Mouse (Mus musculus) embryonic facial prominence, embryonic 14.5 days (tissue): ENCODE measurements around the gene Snrpd3. TPM values are rescaled to one million over a fixed set of nuclear protein-coding genes. Genes with fewer than 3 reads are reported as not detected.
"Not testable (repeated sequence)": the region's sequence is repeated elsewhere in the genome, so short reads cannot be mapped to it uniquely, and the experiment has no call there.

Experiments used
- ATAC-seq: fragments of 200-750 bp; cut with Nextera tagmentation; 2 replicates; pipeline ENCODE4 v1.8.0; 2017; ENCODE audit warnings: low read depth, moderate number of reproducible peaks, moderate TSS enrichment
- DNase-seq: peaks from one replicate; pipeline ENCODE4 v3.0.0-alpha.2; 2015; ENCODE audit warnings: low spot score
- H3K27ac ChIP-seq: fragments of 300-500 bp; sonication (generic); replicated peaks from 2 replicates; pipeline ENCODE4 v1.5.1; 2014; ENCODE audit warnings: low read depth, mild to moderate bottlenecking, low read length, moderate library complexity
- H3K27me3 ChIP-seq: fragments of 300-500 bp; sonication (generic); replicated peaks from 2 replicates; pipeline ENCODE4 v1.6.1; 2014; ENCODE audit warnings: low read length; ENCODE audit not compliant: control insufficient read depth, insufficient read depth
- H3K36me3 ChIP-seq: fragments of 300-500 bp; sonication (generic); 2 replicates; pipeline ENCODE4 v1.6.1; 2014; ENCODE audit warnings: low read length, mixed read lengths; ENCODE audit not compliant: control insufficient read depth, insufficient read depth
- H3K4me1 ChIP-seq: fragments of 300-500 bp; sonication (generic); 2 replicates; pipeline ENCODE4 v1.6.1; 2014; ENCODE audit warnings: antibody characterized with exemption, low read length; ENCODE audit not compliant: control insufficient read depth, insufficient read depth
- H3K4me2 ChIP-seq: fragments of 300-500 bp; sonication (generic); 2 replicates; pipeline ENCODE4 v1.6.1; 2014; ENCODE audit warnings: low read depth, mild to moderate bottlenecking, low read length, moderate library complexity, mixed read lengths
- H3K4me3 ChIP-seq: fragments of 300-500 bp; sonication (generic); 2 replicates; pipeline ENCODE4 v1.5.1; 2014; ENCODE audit warnings: low read depth, mild to moderate bottlenecking, low read length
- H3K9ac ChIP-seq: fragments of 300-500 bp; sonication (generic); 2 replicates; pipeline ENCODE4 v1.6.1; 2014; ENCODE audit warnings: low read depth, mild to moderate bottlenecking, low read length, moderate library complexity, mixed read lengths
- H3K9me3 ChIP-seq: fragments of 300-500 bp; sonication (generic); 2 replicates; pipeline ENCODE4 v1.6.1; 2016; ENCODE audit warnings: low read length; ENCODE audit not compliant: control insufficient read depth
- WGBS: fragments of 180-500 bp; shearing (Covaris S2); extraction: QIAGEN DNeasy Blood & Tissue Kit; methylation state at CpG from one replicate; pipeline ENCODE4 v1.1.7; 2014; 5-methylcytosine and 5-hydroxymethylcytosine counted together
- polyA plus RNA-seq: library from polyadenylated mRNA; unstranded; fragments of >200 nt; fragmentation: Nextera tagmentation; extraction: Ambion mirVana; gene quantifications from 2 replicates; pipeline ENCODE4 v1.2.1, GENCODE M21; 2014

The Snrpd3 gene
- polyA plus RNA-seq, 1 experiment from 2014 or later: 162 TPM

- DNase-seq: no peak
- ATAC-seq: 0 out of 2 replicates have a peak, but pooled peaks have one; percentile 10
Observed at GRCm38 (mm10) chr10:75560549-75560899, 43.2 kb downstream of the Snrpd3 start.

DNA sequence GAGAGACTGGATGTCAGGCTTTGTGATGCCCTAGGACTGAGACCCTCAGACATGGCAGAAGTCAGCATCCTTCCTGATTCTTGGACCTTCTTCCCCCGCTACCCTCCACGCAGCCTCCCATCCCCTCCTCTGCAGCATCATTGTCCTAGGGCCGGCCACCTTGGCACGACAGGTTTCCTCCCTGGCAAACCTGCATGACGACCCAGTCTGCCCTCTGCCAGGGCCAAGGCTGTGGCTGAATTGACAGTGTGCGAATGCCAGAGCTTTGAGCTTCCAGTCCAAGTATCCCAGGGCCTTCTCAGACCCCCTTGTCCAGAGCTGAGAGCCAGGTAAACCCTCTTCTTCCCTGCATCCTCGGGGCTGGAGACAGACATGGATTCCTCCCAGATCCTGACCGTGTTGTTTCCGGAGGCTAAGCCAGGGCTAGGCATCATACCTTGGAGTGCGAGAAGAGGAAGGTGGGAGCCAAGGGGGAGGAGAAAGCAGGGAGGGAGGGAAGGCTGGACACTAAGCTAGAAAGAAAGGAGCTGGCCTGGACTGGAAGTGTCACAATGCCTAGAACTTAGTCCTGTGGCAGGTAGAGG lies 43.8 kb downstream of the Snrpd3 start, which contains the start of gene Ggt1:
Gene Ggt1 (plus strand): TSS at position 534 of the 584 bp plus-strand sequence.
- Histone ChIP-seq H3K4me3 (peak within 1 kb of the TSS; percentile 63), H3K4me1 (peaks cover 27% of the 10 kb centered on the region), H3K36me3 (no peaks in the 10 kb centered on the region), H3K4me2 (peak within 1 kb of the TSS; percentile 97), H3K9me3 (no peaks in the 10 kb centered on the region), H3K27me3 (peaks cover 20% of the 10 kb centered on the region), H3K27ac (no peak within 1 kb of the TSS), H3K9ac (peak within 1 kb of the TSS; percentile 76)
- ATAC-seq (no peak), DNase-seq (no peak)
- WGBS: 46% methylated on average over 10 of the region's 10 CpGs

More at GRCm38 (mm10) chr10:75560549-75560899, 43.2 kb downstream of the Snrpd3 start:
- H3K4me1 ChIP-seq: peaks cover 33% of the 10 kb centered on the region
- H3K27ac ChIP-seq: no peak overlapping the region
- peaks cover 20% of the 10 kb centered on the region for H3K27me3 ChIP-seq
- H3K4me2 ChIP-seq: peak overlapping the region; percentile 97
- WGBS: 10% methylated on average over 6 of the region's 6 CpGs
- H3K4me3 ChIP-seq: peak overlapping the region; percentile 63
- no peaks in the 10 kb centered on the region for H3K9me3 ChIP-seq
- peak overlapping the region; percentile 76 for H3K9ac ChIP-seq
- no peaks in the 10 kb centered on the region for H3K36me3 ChIP-seq

DNA sequence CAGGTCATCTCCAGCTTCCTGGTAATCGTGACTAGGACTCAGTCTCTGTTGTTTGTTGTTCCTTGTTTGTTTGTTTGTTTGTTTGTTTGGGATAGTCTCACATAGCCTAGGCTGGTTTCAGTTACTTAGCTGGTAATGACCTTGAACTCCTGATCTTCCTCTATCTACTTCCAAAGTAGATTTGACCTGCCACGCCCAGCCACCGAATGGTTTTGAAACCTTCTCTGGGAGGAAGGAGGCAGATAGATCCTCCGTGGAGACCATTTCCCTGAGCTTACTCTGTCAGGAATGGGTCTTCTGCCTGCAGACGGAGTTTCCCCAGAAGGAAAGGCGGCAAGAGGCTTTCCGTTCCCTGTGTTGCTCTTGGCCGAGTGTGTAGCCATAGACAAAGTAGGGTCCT lies 45.2 kb downstream of the Snrpd3 start:
- DNase-seq (no peak), ATAC-seq (no peak)
- no peak overlapping the region for H3K4me3 ChIP-seq
- H3K27ac ChIP-seq: no peak overlapping the region
- H3K27me3 ChIP-seq: peaks cover 20% of the 10 kb centered on the region
- no peak overlapping the region for H3K9ac ChIP-seq
- H3K9me3 ChIP-seq: no peaks in the 10 kb centered on the region
- H3K4me2 ChIP-seq: no peak overlapping the region
- no peaks in the 10 kb centered on the region for H3K36me3 ChIP-seq
- WGBS: 87% methylated on average over 8 of the region's 8 CpGs
- H3K4me1 ChIP-seq: peaks cover 20% of the 10 kb centered on the region; the same call in 1 of the 2 replicates

- Histone ChIP-seq H3K36me3 (no peaks in the 10 kb centered on the region), H3K27me3 (peaks cover 20% of the 10 kb centered on the region), H3K9me3 (no peaks in the 10 kb centered on the region), H3K4me1 (peaks cover 6% of the 10 kb centered on the region; the same call in 1 of the 2 replicates), H3K4me2 (no peak overlapping the region), H3K9ac (no peak overlapping the region), H3K27ac (no peak overlapping the region), H3K4me3 (no peak overlapping the region)
- ATAC-seq (no peak), DNase-seq (no peak)
- 84% methylated on average over 12 of the region's 12 CpGs for whole genome bisulfite sequencing
Observed at GRCm38 (mm10) chr10:75564687-75565265, 47.4 kb downstream of the Snrpd3 start.

GRCm38 (mm10) chr10:75565436-75565835 lies 48.1 kb downstream of the Snrpd3 start:
- Histone ChIP-seq H3K27ac (no peak overlapping the region), H3K4me3 (no peak overlapping the region), H3K4me2 (no peak overlapping the region), H3K27me3 (peaks cover 15% of the 10 kb centered on the region), H3K9ac (no peak overlapping the region), H3K9me3 (no peaks in the 10 kb centered on the region), H3K4me1 (peaks cover 2% of the 10 kb centered on the region; the same call in 1 of the 2 replicates), H3K36me3 (no peaks in the 10 kb centered on the region)
- DNase-seq (no peak), ATAC-seq (no peak)
- WGBS: 51% methylated on average over 6 of the region's 6 CpGs

- no peak for ATAC-seq
- WGBS: 74% methylated on average over 7 of the region's 7 CpGs
- Histone ChIP-seq H3K27ac (no peak overlapping the region), H3K9ac (no peak overlapping the region), H3K9me3 (no peaks in the 10 kb centered on the region), H3K27me3 (peaks cover 11% of the 10 kb centered on the region), H3K4me1 (no peaks in the 10 kb centered on the region), H3K4me2 (no peak overlapping the region), H3K4me3 (no peak overlapping the region), H3K36me3 (no peaks in the 10 kb centered on the region)
- DNase-seq: no peak
Observed at GRCm38 (mm10) chr10:75565906-75566305, 48.6 kb downstream of the Snrpd3 start.

GRCm38 (mm10) chr10:75566321-75566720 lies 49.0 kb downstream of the Snrpd3 start:
- Histone ChIP-seq H3K27me3 (peaks cover 6% of the 10 kb centered on the region), H3K27ac (no peak overlapping the region), H3K4me1 (no peaks in the 10 kb centered on the region), H3K9me3 (no peaks in the 10 kb centered on the region), H3K4me2 (no peak overlapping the region), H3K36me3 (no peaks in the 10 kb centered on the region), H3K9ac (no peak overlapping the region), H3K4me3 (no peak overlapping the region)
- WGBS: 78% methylated on average over 5 of the region's 5 CpGs
- no peak for ATAC-seq
- DNase-seq: no peak

DNA sequence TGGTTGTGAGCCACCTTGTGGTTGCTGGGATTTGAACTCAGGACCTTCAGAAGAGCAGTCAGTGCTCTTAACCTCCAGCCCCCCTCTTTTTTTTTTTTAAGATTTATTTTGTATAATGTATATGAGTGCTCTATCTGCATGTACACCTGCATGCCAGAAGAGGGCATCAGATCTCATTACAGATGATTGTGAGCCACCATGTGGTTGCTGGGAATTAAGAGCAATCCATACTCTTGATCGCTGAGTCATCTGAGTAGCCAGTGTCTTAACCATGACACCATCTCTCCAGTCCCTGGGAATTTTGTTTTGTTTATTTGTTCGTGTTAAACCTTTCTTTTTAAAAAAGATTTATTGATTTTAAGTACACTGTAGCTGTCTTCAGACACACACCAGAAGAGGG lies 49.4 kb downstream of the Snrpd3 start:
- 85% methylated on average over 2 of the region's 2 CpGs for WGBS
- not testable (repeated sequence) for H3K4me1 ChIP-seq, DNase-seq, H3K9ac ChIP-seq, H3K27ac ChIP-seq, ATAC-seq, H3K4me3 ChIP-seq, H3K4me2 ChIP-seq, H3K36me3 ChIP-seq, H3K9me3 ChIP-seq, H3K27me3 ChIP-seq

DNA sequence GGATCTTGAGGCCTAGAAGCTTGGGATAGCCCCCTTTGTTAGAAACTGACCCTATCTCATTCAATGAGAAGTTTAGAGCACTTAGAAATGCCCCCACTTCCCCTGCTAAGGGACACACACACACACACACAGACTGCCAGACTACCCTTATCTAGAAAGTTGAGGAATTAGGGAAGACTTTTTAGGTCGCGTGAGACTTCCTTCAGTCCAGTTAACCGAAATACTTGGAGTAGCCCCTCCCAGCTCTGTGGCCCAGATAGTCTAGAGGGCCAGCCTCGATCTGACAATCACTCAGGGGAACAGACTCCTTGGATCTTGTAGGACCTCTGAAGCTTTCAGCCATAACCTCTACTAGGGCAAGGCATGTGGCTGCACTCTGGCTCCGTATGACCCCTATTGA lies 50.7 kb downstream of the Snrpd3 start:
- no peaks in the 10 kb centered on the region for H3K36me3 ChIP-seq
- H3K27ac ChIP-seq: no peak overlapping the region
- ATAC-seq (no peak), DNase-seq (no peak)
- H3K4me2 ChIP-seq: no peak overlapping the region
- H3K27me3 ChIP-seq: no peaks in the 10 kb centered on the region
- H3K9ac ChIP-seq: no peak overlapping the region
- H3K9me3 ChIP-seq: no peaks in the 10 kb centered on the region
- 32% methylated on average over 5 of the region's 5 CpGs for WGBS
- H3K4me1 ChIP-seq: no peaks in the 10 kb centered on the region
- no peak overlapping the region for H3K4me3 ChIP-seq
